Mouse (Mus musculus): ENCODE results near the gene Gprin1. TPM values are rescaled to one million over a fixed set of nuclear protein-coding genes. Genes with fewer than 3 reads are reported as not detected.
"Not testable (repeated sequence)": the region's sequence is repeated elsewhere in the genome, so short reads cannot be mapped to it uniquely, and the experiment has no call there.

Gprin1 gene
- 100 to 1,000 TPM; 131 to 133 TPM for total RNA-seq (2021)
- long read RNA-seq, experiment 1, full-length matches to known transcripts = 97 of 178 reads
- long read RNA-seq, experiment 1, partial matches to known transcripts = 0 of 178 reads
- long read RNA-seq, experiment 1, other reads (novel, unspliced or antisense) = 81 of 178 reads
- long read RNA-seq, experiment 2, full-length matches to known transcripts = 40 of 74 reads
- long read RNA-seq, experiment 2, partial matches to known transcripts = 0 of 74 reads
- long read RNA-seq, experiment 2, other reads (novel, unspliced or antisense) = 34 of 74 reads

- DNase-seq (ENCODE audit: low spot score in 2 of 2) = no peak
These were observed at the start of gene Gprin1 for GRCm38 (mm10) chr13:54749864-54750411. Gprin1 (minus strand) TSS chr13:54749874.

GRCm38 (mm10) chr13:54798740-54799139, 49.1 kb upstream of the Gprin1 start:
- peak; percentile 76 to 86 for DNase-seq (ENCODE audit: low spot score in 2 of 2)

DNA sequence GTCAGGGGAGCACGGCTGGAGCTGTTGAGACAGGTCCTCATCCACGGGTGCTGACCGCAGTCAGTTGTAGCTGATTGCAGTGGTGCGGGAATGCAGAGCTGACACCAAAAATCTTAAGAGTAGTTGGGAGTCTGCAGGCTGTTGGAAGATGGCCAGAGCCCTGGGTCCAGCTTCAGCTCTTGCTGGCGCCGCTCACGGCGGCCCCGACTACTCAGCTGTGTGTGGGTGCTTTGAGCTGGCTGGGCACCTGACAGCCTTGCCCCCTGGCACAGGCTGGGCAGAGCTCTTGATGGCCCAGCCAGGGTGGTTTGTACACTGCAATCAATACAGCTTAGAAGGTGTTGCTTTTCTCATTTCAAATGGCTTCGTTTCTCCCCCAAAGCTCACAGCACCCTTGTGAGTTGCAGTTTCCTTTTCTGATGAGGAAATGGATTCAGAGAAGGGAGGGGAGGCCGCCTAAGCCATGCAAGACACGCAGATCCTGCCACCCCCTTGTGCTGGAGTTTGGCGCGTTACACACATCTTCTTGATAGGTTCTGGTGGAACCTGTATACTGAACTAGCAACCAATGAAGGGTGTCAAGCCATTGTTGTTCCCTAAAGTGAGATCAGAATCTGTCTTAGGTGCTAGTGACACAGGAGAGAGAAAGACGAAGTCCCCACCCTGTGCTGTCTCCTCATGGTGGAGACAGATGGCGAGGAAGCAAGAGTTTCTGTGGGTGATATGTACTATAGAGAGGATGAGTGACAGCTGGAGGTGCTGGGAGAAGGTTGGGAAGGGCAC, 48.4 kb upstream of the Gprin1 start:
- peak; percentile 53 to 68 for DNase-seq (ENCODE audit: low spot score in 2 of 2)

DNA sequence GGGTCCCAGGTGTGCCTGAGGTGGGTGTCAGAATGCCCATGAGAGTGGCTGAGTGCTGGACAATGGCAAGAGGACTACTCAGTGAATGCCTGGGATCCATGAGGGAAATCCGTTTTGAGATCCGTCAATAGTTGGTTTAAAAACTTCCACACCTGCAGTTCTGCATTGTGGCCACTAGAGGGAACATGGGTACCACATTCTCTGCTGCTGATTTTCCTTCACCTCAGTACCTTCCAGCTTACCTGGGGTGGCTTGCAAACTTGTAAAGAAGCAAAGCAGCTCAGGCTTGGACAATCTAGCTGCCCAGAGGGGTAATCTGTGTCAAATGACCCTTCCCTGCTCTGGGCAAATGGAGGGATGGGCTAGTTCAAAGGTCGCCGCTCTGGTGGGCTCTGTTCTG, 47.7 kb upstream of the Gprin1 start:
- DNase-seq (ENCODE audit: low spot score in 2 of 2) = peak in 1 of 2 experiments; percentile 38

- no peak for DNase-seq (ENCODE audit: low spot score in 2 of 2)
These were observed 45.2 kb upstream of the Gprin1 start for GRCm38 (mm10) chr13:54794843-54795242.

DNA sequence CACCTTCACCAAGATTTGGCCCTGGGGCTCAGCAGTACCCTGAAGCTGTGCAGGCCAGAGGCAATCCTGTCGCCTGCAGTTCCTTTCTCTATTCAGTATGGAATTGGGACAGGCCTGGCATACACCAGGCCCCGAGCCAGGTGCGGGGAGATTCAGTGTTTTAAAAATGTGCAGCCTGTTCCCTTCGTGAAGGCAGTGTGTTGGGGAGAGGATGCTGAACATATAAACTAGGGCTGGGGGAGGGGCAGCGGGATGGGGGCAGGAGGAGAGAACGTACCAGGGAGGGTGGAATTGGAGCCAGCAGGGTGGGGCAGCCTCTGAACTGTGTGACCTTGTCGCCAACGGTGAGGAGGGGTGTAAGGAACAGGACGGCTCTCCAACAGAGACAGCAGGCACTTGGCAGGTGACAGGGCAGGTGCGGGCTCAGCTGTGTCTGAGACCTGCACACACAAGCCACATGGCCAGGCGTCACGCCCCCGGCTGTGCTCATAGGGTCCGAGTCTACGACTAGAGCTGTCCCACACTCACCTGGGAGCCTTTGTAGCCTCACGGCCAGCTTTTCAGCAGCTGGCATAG, 44.4 kb upstream of the Gprin1 start:
- DNase-seq (ENCODE audit: low spot score in 2 of 2) = peak; percentile 70 to 74

DNA sequence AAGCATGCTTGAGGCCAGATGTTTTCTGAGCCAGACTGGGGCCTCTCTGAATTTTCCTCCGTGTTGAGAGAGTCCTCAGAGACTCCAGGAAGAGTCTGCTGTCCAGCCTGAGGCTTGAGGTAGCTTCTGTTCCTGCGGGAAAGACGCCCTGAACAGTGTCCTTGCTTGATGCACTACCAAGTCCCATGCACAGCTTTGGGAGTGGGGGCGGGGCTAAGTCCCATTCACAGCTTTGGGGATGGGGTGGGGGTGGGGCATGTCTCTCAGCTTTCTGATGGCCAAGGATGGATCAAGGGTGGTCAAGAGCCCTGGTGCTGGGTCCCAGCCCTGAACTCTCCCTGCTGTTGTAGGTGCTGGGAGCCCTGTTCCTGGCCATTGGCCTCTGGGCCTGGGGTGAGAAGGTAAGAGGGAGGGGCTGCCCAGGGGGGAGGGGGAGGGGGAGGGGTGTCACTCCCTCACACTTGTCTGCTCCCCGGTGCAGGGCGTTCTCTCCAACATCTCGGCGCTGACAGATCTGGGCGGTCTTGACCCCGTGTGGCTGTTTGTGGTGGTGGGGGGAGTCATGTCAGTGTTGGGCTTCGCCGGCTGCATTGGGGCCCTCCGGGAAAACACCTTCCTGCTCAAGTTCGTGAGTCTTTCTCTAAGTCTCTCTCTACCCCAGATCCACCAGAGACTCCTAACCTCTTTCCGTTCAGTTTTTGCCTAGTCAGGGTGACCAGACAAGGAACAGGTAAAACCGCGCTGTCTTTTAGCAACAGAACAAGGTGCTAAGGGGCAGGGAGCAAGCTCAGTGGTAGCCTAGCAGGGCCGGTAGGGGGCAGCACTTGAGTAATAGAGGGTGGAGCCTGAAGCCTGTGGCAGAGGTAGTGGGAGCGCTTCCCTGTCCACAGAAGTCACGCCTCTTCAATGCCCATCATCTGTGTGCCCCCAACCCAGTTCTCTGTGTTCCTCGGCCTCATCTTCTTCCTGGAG, 42.9 kb upstream of the Gprin1 start:
- DNase-seq (ENCODE audit: low spot score in 2 of 2) = peak in 1 of 2 experiments; percentile 37

DNA sequence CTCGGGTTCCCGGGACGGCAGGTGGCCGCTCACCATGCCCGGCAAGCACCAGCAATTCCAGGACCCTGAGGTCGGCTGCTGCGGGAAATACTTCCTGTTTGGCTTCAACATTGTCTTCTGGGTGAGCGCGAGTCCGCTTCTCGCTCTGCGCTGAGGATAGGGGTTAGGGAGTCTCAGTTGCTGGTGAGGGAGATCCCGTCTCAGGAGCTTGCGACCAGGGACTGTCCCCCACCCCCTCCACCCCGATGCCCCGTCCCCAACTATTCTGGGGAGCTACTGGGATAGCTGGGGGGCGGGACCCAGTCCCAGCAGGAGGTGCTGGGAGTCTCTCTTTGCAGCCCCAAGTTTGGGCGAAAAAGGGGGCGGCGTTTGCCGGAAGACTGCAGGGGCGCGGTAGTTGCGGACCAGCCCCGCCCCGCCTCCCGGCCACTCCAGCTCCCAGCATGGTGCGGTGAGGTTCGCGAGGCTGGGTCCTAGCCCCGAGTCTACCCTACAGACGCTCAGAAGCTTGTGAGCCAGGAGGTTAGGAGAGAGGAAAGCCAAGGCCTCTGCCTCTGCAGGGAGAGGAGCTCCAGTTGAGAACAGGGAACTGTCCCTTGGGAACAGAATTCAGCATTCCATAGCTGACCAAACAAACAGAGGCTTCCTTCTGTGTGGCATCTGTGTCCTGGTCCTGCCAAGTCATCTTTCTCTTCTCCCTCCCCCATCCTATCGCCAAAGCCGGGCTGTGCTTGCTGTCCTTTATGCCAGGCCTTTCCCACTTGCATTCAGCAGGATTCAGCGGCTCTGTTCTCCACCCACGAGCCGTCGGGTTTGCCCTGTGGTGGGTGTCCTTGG, 40.1 kb upstream of the Gprin1 start:
- peak; percentile 59 to 76 for DNase-seq (ENCODE audit: low spot score in 2 of 2)

DNA sequence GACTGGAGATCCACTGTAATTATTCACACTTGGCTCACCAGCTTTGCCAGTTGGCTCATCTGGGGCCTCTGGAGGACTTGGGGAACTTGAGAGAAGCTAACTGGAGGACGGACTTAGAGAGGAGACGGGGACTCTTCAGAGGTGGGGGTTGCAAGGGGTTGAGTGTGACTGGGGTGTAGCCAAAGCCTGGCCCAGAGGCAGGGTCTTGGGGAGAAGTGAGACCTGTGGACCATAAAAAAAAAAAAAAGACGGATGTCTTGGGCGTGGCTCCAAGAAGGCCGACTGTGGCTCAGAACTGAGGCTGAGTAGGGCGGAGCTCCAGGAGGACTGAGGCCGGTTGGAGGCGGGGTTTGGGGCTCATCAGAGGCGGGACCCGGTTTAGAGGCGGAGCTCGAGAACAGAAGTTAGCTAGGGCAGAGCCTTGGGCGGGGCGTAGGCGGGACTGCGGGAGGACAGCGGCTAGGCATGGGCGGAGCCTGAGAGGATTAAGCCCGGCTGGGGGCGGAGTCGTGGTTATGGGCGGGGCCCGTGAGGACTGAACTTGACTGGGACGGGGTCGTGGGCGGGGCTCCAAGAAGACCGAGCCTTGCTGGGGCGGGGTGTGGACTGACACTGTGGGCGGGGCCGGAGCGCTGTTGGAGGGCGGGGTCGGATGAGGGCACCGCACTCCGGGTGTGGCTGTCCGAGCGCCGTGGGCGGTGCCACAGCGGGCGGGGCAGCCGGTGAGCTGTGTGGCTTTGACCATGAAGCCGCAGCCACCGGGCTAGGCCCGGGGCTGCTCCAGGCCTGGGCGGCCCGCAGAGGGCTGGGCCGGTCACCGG, 39.3 kb upstream of the Gprin1 start, which contains the start of gene Tspan17:
TSS of gene Tspan17 (plus strand) at position 638 of the 821 bp plus-strand sequence.
- DNase-seq (ENCODE audit: low spot score in 2 of 2) = peak; percentile 96 to 97

- DNase-seq (ENCODE audit: low spot score in 2 of 2) = not testable (repeated sequence)
These were observed 37.9 kb upstream of the Gprin1 start for GRCm38 (mm10) chr13:54787591-54787990.

DNA sequence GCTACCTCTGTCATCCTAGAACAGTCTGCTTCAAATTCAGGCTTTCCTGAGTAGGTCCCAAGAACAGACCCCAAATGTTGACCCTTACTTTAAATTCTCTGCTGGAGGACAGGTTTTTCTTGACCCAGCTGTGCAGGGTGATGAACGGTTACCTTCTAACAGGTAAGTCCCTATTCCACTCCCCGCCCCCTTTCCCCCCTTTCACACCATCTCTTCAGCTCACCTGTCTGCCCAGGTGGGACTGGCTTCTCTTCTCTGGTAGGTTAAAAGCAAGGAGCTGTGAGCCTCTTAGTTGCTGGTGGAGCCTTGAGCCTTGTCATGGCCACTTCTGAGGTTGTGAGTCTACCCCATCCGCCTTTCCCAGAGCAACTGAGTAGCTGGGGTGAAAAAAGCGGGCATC, 34.0 kb upstream of the Gprin1 start, which contains the start of gene Eif4e1b:
TSS of gene Eif4e1b (plus strand) at position 301 of the 400 bp plus-strand sequence.
- no peak for DNase-seq (ENCODE audit: low spot score in 2 of 2)

DNA sequence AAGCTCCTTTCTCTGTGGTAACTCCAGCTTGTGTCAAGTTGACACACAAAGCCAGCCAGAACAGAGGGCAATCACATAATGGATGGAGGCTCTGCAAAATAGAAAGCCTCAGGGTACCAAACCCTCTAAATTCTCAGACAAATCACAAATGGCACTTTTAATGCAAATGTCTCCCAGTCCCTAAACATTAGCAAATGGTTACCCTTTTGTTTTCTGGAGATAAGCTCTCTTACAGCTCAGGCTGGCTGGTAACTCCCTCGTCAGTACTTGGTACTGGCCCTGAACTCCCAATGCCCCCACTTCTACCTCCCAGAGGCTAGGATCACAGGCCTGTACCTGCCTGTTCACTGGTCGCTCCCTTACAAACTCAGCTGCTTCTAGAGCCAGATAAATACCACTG, 33.6 kb upstream of the Gprin1 start:
- no peak for DNase-seq (ENCODE audit: low spot score in 2 of 2)

DNA sequence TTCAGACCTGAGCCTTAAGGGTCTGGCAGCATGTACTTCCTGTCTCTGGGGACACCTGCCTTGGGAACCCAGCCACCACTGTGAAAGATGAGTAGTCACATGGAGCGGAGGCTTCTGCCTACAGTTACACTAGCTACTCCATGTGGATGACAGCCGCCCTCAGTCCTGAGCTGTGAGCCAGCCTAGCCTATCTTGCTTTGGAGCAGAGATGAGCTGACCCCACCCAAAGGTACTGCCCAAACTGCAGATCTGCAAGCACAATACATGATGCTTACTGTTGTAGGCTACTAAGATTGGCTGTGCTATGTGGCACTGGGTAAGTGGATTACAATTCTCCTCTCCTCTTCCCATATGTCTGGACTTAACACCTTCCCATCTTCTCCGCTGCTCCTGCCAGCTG, 31.4 kb upstream of the Gprin1 start:
- peak; percentile 53 to 58 for DNase-seq (ENCODE audit: low spot score in 2 of 2)

- DNase-seq (ENCODE audit: low spot score in 2 of 2) = peak; percentile 65 to 75
These were observed 30.9 kb upstream of the Gprin1 start for GRCm38 (mm10) chr13:54780592-54780991.

DNA sequence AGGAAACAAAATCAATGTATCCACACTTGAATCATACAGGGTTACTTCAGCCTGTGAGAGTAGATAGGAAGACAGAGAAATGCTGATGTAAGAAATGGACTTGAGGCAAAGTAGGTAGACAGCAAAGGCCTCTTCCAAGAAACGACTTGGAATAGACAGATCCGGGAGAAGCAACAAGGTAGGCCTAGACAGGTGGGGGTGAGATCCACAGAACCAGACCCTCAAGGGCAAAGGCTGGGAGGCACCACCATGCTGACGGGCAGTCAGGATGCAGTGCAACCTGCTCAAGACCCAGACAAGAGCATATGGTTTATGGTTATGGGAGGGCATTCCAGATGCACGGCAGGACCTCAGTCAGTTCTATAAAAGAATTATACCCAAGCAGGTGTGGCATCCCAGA, 17.3 kb upstream of the Gprin1 start:
- no peak for DNase-seq (ENCODE audit: low spot score in 2 of 2)

DNA sequence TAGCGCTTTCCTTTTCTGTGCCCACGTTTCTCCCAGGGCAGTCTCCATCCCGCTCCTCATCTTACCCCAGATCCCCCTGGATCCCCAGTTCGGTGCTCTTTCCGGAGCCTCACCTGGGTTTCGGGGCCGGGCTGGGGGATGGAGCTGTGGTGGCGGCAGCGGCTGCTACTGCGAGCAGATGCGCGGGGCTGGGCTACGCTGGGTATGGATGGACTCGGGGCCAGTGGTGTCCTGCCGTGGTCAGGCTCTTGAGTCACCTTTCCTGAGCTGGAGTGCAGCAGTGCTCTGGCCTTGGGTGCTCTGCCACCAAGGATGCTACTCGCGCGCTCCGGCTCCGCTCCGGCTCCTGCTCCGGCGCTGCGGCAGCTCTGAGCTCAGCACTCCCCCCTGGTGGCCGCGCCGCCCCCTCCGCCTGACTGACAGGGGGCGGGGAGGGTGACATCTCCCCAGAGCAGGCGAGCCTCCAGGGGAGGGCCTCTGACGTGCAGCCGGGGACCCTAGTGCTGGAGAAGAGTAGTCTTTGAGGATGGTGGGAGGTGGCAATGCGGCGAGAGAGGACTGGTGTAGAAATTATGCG, 16.6 kb upstream of the Gprin1 start, which contains the start of gene Sncb:
TSS of gene Sncb (minus strand) at position 404 of the 577 bp plus-strand sequence.
- peak; percentile 88 for DNase-seq (ENCODE audit: low spot score in 2 of 2)

DNA sequence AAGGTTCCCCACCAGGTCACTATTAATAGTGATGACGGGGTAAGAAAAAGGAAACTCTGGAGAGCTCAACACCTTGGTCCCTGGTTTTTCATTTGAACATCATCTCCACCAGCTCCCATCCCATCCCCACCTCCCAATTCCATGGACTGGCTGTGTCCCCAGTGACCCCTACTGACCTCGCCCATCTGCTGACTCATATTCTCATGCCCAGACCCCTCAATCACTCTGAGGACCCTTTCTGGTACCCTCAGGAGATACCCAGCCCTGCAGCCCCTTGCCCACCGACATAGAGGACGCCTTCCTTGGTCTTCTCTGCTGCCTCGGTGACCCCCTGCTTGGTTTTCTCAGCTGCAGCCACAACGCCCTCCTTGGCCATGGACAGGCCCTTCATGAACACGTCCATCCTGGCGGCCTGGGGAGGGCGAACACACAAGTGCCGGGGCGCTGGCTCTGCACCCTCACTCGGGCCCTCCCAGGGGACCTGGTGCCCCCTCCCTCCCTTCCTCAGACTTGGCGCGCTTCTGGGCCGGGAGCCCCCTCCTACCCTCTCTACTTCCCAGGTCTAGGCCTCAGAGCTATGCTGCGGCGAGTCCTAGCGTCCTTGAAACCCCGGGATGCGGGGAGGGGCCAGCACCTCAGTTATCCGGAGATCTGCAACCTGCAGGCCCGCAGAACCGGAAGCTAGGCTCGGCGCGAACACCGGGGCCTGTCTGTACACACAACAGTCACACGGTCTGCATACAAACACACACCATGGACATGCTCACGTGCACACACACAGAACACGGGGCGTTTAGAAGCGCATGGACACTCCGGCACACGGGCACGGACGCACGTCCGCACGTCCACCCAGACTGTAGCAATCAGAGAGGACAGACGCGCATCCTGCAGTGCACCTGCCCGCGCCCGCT, 15.9 kb upstream of the Gprin1 start:
- no peak for DNase-seq (ENCODE audit: low spot score in 2 of 2)

Measured in left cerebral cortex, adult 18-20 months (tissue).